Mouse (Mus musculus): ENCODE data around the gene Brsk1. TPM values are rescaled to one million over a fixed set of nuclear protein-coding genes. Genes with fewer than 3 reads are reported as not detected.

The Brsk1 gene
- polyA plus RNA-seq, 1 experiment from 2014 or later: 0.71 TPM

GRCm38 (mm10) chr7:4674114-4674731 is 16.2 kb upstream of the Brsk1 start:
- Histone ChIP-seq H3K4me2 (ENCODE audit: low read length) (no peak overlapping the region), H3K36me3 (ENCODE audit: insufficient read depth, low read length) (peaks cover 24% of the 10 kb centered on the region)

GRCm38 (mm10) chr7:4675200-4675599 is 15.2 kb upstream of the Brsk1 start:
- H3K4me3 ChIP-seq (replicated peaks; ENCODE audit: low read depth, low read length): no peak overlapping the region
- no peak for TF ChIP-seq CTCF (IDR thresholded peaks at IDR 0.05; ENCODE audit: low read depth)
- H3K9me3 ChIP-seq (replicated peaks; ENCODE audit: low read length): no peaks in the 10 kb centered on the region
- no peak for DNase-seq (ENCODE audit: low spot score)
- no peaks in the 10 kb centered on the region for H3K4me1 ChIP-seq (replicated peaks; ENCODE audit: insufficient read depth, low read length)
- ATAC-seq (replicated peaks; ENCODE audit: low FRiP score, low read depth): no peak
- H3K27ac ChIP-seq: no peak overlapping the region
- H3K36me3 ChIP-seq (ENCODE audit: insufficient read depth, low read length): peaks cover 26% of the 10 kb centered on the region
- no peak overlapping the region for H3K9ac ChIP-seq (ENCODE audit: low read depth, low read length)
- H3K4me2 ChIP-seq (ENCODE audit: low read length): no peak overlapping the region
- WGBS: 84% methylated on average over 7 of the region's 7 CpGs
- H3K27me3 ChIP-seq (ENCODE audit: insufficient read depth, low read length): no peaks in the 10 kb centered on the region

More at GRCm38 (mm10) chr7:4674114-4674731, 16.2 kb upstream of the Brsk1 start:
- H3K27me3 ChIP-seq (ENCODE audit: insufficient read depth, low read length): no peaks in the 10 kb centered on the region
- no peak for TF ChIP-seq CTCF (IDR thresholded peaks at IDR 0.05; ENCODE audit: low read depth)
- ATAC-seq (replicated peaks; ENCODE audit: low FRiP score, low read depth) (no peak), DNase-seq (ENCODE audit: low spot score) (no peak)
- no peaks in the 10 kb centered on the region for H3K9me3 ChIP-seq (replicated peaks; ENCODE audit: low read length)
- 90% methylated on average over 12 of the region's 12 CpGs for WGBS
- H3K9ac ChIP-seq (ENCODE audit: low read depth, low read length): no peak overlapping the region
- H3K27ac ChIP-seq: no peak overlapping the region
- no peak overlapping the region for H3K4me3 ChIP-seq (replicated peaks; ENCODE audit: low read depth, low read length)
- no peaks in the 10 kb centered on the region for H3K4me1 ChIP-seq (replicated peaks; ENCODE audit: insufficient read depth, low read length)

GRCm38 (mm10) chr7:4683307-4683706 is 7.1 kb upstream of the Brsk1 start:
- H3K4me2 ChIP-seq (ENCODE audit: low read length): no peak overlapping the region
- no peak overlapping the region for H3K4me3 ChIP-seq (replicated peaks; ENCODE audit: low read depth, low read length)
- H3K4me1 ChIP-seq (replicated peaks; ENCODE audit: insufficient read depth, low read length): peaks cover 6% of the 10 kb centered on the region; the same call in 1 of the 2 replicates
- no peak overlapping the region for H3K9ac ChIP-seq (ENCODE audit: low read depth, low read length)
- ATAC-seq (replicated peaks; ENCODE audit: low FRiP score, low read depth) (no peak), DNase-seq (ENCODE audit: low spot score) (no peak)
- no peak for TF ChIP-seq CTCF (IDR thresholded peaks at IDR 0.05; ENCODE audit: low read depth)
- H3K36me3 ChIP-seq (ENCODE audit: insufficient read depth, low read length): 0 out of 2 replicates have a peak, but pooled peaks cover 6% of the 10 kb centered on the region
- no peaks in the 10 kb centered on the region for H3K27me3 ChIP-seq (ENCODE audit: insufficient read depth, low read length)
- no peak overlapping the region for H3K27ac ChIP-seq
- 83% methylated on average over 5 of the region's 5 CpGs for WGBS
- H3K9me3 ChIP-seq (replicated peaks; ENCODE audit: low read length): no peaks in the 10 kb centered on the region

GRCm38 (mm10) chr7:4684203-4684602 is 6.2 kb upstream of the Brsk1 start:
- Histone ChIP-seq H3K9me3 (replicated peaks; ENCODE audit: low read length) (no peaks in the 10 kb centered on the region), H3K4me2 (ENCODE audit: low read length) (peak overlapping the region; percentile 88), H3K27ac (peak overlapping the region; percentile 73; the same call in 1 of the 2 replicates), H3K9ac (ENCODE audit: low read depth, low read length) (peak overlapping the region; percentile 60), H3K4me3 (replicated peaks; ENCODE audit: low read depth, low read length) (peak overlapping the region; percentile 81), H3K27me3 (ENCODE audit: insufficient read depth, low read length) (no peaks in the 10 kb centered on the region), H3K4me1 (replicated peaks; ENCODE audit: insufficient read depth, low read length) (peaks cover 6% of the 10 kb centered on the region; the same call in 1 of the 2 replicates), H3K36me3 (ENCODE audit: insufficient read depth, low read length) (0 out of 2 replicates have a peak, but pooled peaks cover 6% of the 10 kb centered on the region)
- no peak for ATAC-seq (replicated peaks; ENCODE audit: low FRiP score, low read depth)
- DNase-seq (ENCODE audit: low spot score): no peak
- no peak for TF ChIP-seq CTCF (IDR thresholded peaks at IDR 0.05; ENCODE audit: low read depth)
- 2% methylated on average over 13 of the region's 13 CpGs for WGBS

GRCm38 (mm10) chr7:4684632-4685417 is 5.6 kb upstream of the Brsk1 start, which contains the start of gene Hspbp1:
Gene Hspbp1 (minus strand): TSS chr7:4685068.
- peak within 1 kb of the TSS; percentile 81 for H3K4me3 ChIP-seq (replicated peaks; ENCODE audit: low read depth, low read length)
- DNase-seq (ENCODE audit: low spot score) (peak; percentile 100), ATAC-seq (replicated peaks; ENCODE audit: low FRiP score, low read depth) (peak; percentile 98)
- H3K27ac ChIP-seq: peak within 1 kb of the TSS; percentile 73
- H3K36me3 ChIP-seq (ENCODE audit: insufficient read depth, low read length): 0 out of 2 replicates have a peak, but pooled peaks cover 4% of the 10 kb centered on the region
- H3K9me3 ChIP-seq (replicated peaks; ENCODE audit: low read length): no peaks in the 10 kb centered on the region
- WGBS: under 1% methylated on average over 32 of the region's 32 CpGs
- TF ChIP-seq CTCF (IDR thresholded peaks at IDR 0.05; ENCODE audit: low read depth): no peak
- H3K27me3 ChIP-seq (ENCODE audit: insufficient read depth, low read length): no peaks in the 10 kb centered on the region
- H3K4me1 ChIP-seq (replicated peaks; ENCODE audit: insufficient read depth, low read length): peaks cover 6% of the 10 kb centered on the region; the same call in 1 of the 2 replicates
- peak within 1 kb of the TSS; percentile 60 for H3K9ac ChIP-seq (ENCODE audit: low read depth, low read length)
- peak within 1 kb of the TSS; percentile 88 for H3K4me2 ChIP-seq (ENCODE audit: low read length)

GRCm38 (mm10) chr7:4690951-4691653 is 698 bp downstream of the Brsk1 start:
- peak; percentile 68 for ATAC-seq (replicated peaks; ENCODE audit: low FRiP score, low read depth)
- H3K4me1 ChIP-seq (replicated peaks; ENCODE audit: insufficient read depth, low read length): no peaks in the 10 kb centered on the region; the same call in 1 of the 2 replicates

More at GRCm38 (mm10) chr7:4690951-4691653, 698 bp downstream of the Brsk1 start:
- peak overlapping the region; percentile 98 for H3K4me2 ChIP-seq (ENCODE audit: low read length)
- DNase-seq (ENCODE audit: low spot score): no peak
- no peak for TF ChIP-seq CTCF (IDR thresholded peaks at IDR 0.05; ENCODE audit: low read depth)
- H3K9me3 ChIP-seq (replicated peaks; ENCODE audit: low read length): no peaks in the 10 kb centered on the region
- 0 out of 2 replicates have a peak, but pooled peaks cover 17% of the 10 kb centered on the region for H3K36me3 ChIP-seq (ENCODE audit: insufficient read depth, low read length)
- H3K4me3 ChIP-seq (replicated peaks; ENCODE audit: low read depth, low read length): peak overlapping the region; percentile 81
- peak overlapping the region; percentile 97 for H3K9ac ChIP-seq (ENCODE audit: low read depth, low read length)
- WGBS: 6% methylated on average over 33 of the region's 35 CpGs
- H3K27ac ChIP-seq: peak overlapping the region; percentile 79
- H3K27me3 ChIP-seq (ENCODE audit: insufficient read depth, low read length): no peaks in the 10 kb centered on the region
